Mouse (Mus musculus) lung, adult 2 months (tissue): Measurements from ENCODE around the gene Rpgrip1.

Experiments
- CTCF ChIP-seq: fragments of 200-500 bp; IDR thresholded peaks from 2 replicates; pipeline ENCODE4 v1.5.1; 2011; ENCODE audit warnings: mild to moderate bottlenecking, low read length, control low read depth; ENCODE audit not compliant: insufficient read depth
- POLR2A ChIP-seq: fragments of 200-500 bp; IDR thresholded peaks from 2 replicates; pipeline ENCODE4 v1.6.1; 2011; ENCODE audit warnings: low read depth, mild to moderate bottlenecking, control low read depth, low read length, borderline replicate concordance; ENCODE audit errors: extremely low read depth

- no peak for TF ChIP-seq CTCF
- TF ChIP-seq POLR2A, result no peak
These were observed 9.7 kb downstream of the Rpgrip1 start for GRCm38 (mm10) chr14:52120169-52120568.
